Mouse (Mus musculus): ENCODE results near the gene Sertad3.
"Not testable (repeated sequence)": the region's sequence is repeated elsewhere in the genome, so short reads cannot be mapped to it uniquely, and the experiment has no call there.

Sertad3 gene

DNA sequence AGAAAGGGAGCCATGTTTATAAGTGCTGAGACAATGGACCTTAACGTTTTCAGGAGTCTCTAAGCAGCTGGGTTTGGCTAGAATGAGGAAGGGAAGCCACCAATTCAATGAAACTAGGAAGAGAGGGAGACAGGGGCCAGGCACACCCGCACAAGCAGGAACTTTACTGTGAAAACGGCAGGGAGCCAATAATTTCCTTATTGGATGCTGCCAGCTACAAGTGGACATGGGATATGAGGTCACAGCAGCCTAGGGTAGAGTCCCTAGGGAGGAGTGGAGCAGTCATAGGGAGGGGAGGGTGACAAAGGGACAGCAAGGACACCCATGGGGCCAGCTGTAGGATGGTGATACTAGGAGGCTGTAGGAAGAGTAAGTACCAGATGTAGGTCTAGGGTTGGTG is 19.5 kb downstream of the Sertad3 start:
- DNase-seq (ENCODE audit: low spot score in 2 of 2) = no peak

DNA sequence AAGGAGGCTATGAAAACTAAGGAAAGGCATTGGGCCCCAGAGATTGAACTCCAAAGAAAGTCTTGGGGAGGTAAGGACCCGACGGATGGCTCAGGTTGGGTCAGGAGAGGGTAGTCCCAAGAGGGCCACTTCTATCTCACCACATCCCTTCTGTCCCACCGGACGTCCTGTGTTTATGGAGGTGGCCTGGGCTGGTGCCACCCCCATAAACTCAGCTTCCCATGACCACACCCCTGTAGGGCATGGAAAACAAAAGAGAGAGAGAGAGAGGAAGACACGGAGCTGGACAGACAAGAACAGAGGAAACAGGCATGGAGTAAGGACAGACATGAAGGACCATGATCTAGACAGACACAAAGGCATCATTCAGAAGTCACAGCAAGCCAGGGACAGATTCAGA is 19.9 kb downstream of the Sertad3 start:
- no peak for DNase-seq (ENCODE audit: low spot score in 2 of 2)

DNA sequence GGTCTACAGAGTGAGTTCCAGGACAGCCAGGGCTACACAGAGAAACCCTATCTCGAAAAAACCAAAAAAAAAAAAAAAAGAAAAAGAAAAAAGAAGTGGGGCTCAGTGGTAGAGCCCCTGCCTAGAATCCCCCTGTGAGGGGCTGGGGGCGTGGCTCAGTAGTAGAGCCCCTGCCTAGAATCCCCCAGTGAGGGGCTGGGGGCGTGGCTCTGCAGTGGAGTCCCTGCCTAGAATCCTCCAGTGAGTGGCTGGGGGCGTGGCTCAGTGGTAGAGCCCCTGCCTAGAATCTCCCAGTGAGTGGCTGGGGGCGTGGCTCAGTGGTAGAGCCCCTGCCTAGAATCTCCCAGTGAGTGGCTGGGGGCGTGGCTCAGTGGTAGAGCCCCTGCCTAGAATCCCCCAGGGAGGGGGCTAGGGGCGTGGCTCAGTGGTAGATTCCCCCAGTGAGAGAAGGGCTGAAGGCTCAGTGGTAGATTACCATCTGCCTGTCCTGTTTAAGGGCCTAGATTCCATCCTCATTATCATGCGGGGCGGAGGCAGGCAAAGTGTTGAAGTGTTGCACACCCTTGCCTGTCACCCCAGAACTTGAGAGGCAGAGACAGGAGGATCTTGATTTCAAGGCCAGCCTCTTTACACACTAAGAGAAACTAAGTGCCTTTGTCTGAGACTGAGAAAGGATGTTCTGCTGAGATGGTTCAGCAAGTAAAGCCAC is 21.2 kb downstream of the Sertad3 start:
- not testable (repeated sequence) for DNase-seq (ENCODE audit: low spot score in 2 of 2)

DNA sequence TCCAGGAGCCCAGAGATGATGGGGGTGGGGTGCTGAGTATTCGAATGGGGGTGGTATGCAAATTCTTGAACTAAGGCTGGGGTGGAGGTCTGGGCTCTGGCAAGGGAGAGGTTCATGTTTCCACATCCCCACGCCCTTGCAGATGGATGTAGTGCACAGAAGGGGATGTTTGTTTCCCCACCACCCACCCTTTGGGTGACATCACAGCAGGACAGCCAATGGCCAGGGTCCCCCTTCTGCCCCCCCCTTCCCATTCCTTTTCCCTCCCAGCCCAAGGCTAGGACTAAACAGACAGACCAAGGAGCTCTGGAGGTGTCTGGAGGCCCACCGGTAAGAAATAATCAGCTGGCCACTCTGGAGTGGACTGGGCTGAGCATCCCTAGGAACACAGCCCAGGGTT is 25.5 kb downstream of the Sertad3 start, which contains the start of gene Prx:
Prx (plus strand) TSS at position 289 of the 400 bp plus-strand sequence.
- DNase-seq (ENCODE audit: low spot score in 2 of 2) = no peak

DNA sequence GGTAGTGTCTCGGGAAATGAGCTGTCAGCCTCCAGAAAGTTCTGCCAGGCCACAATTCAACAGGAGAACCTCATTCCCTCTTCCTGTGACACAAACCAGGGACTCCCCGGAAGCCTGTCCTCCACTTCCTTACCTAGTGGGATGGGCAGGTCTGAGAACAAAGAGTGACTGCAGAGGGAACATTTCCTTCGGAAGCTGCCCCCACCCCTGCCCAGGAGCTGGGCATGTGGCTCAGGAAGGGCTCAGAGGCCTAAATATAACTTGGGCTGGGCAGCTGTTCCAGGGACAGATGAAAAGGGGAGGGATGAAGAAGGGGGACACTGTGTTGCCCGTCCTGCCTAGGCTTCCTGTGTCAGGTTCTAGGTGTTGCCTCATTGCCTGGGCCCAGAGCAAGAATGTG is 28.1 kb downstream of the Sertad3 start:
- no peak for DNase-seq (ENCODE audit: low spot score in 2 of 2)

DNA sequence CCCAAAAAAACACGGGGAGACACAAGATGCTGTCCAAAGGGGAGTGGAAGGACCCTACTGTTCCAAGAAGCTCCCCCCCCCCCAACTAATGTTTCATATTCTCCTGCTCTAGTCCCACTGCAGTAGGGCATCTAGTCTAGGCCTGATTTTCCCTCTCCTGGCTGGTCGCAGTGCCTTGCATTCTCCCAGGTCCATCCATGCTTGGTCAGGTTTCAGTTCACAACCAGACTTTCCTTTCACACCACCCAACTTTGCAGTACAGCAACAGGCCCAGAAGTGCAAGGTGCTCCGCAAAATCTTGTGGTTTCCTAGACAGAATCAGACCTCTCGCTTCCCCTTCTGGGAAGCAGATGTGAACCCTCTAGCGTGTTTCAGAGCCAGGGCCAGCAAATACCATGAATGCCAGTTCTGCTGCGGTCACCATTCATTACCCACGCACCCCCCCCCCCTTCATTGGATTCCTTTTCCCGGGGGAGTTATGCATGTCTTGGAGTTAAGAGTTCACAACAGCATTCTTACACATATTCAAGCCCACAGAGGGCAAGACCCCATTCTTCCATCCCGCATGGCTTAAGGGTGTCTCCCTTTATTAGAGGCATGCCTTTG is 33.3 kb downstream of the Sertad3 start:
- peak; percentile 38 to 39 for DNase-seq (ENCODE audit: low spot score in 2 of 2)

DNA sequence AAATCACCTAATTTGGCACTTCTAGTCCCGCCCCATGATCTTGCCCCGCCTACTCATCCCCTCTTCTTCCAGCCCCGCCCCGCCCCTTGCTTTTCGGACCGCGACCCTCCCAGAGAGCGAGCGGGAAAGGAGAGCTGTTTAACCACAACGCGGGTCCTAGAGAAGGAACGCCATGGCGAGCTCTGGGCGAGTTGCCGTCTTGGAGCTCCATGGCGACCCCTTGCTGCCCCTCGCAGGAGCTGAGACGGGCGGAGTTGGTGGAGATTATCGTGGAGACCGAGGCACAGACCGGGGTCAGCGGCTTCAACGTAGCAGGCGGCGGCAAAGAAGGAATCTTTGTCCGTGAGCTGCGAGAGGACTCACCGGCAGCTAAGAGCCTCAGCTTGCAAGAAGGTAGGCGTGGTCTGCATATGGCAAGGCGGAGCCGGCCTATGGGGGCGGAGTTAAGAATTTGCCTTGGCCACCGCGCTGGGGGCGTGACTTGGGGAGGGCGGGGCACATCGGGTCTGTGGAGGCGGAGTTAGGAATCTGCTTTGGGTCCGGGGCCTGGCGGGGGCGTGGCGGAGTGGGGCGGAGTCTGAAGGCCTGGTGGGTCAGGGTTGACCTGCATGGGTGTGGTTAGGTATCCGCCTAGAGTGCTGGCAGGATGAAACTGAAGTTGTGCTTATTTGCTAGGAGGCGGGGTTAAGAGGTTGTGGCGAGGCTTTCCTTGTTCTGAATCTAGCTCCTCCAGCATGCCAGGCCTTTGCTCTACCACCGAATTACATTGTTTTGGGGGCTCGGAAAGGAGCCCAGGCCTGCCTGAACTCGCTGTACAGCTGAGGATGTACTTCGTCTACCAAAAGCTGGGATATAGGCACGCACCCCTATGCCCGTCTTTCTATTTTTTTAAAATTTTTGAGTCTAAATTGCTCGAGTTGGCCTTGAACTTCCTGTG is 34.4 kb downstream of the Sertad3 start:
- DNase-seq (ENCODE audit: low spot score in 2 of 2) = peak; percentile 99

DNA sequence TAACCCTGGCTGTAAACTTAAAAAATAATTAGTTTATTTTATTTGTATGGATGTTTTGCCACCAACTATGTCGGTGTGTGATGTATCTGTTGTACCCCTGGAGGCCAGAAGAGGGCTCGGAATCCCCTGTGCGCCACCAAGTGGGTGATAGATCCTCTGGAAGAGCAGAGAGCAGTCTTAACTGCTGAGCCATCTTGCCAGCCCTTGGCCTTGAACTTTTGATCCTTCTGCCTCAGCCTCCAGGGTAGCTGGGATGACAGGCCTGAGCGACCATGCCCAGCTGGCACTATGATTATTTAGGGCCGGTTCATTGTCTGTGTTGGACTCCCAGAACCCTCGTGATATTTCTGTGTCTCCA is 35.1 kb downstream of the Sertad3 start:
- peak; percentile 68 to 80 for DNase-seq (ENCODE audit: low spot score in 2 of 2)

DNA sequence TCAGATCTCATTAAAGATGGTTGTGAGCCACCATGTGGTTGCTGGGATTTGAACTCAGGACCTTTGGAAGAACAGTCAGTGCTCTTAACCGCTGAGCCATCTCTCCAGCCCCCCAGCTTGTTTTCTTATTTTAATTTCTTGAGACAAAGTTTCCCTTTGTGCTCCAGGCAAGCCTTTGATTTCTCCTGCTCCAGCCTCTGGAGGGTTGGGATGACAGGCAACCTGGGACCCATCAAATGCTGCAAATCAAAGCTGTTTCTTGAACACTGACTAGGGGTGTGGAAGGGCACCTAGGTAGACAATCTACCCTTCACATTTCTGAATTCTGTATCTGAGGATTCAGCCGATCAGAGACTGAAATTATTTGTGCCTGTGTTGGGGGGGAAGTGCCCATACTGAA is 37.2 kb downstream of the Sertad3 start:
- DNase-seq (ENCODE audit: low spot score in 2 of 2) = no peak

DNA sequence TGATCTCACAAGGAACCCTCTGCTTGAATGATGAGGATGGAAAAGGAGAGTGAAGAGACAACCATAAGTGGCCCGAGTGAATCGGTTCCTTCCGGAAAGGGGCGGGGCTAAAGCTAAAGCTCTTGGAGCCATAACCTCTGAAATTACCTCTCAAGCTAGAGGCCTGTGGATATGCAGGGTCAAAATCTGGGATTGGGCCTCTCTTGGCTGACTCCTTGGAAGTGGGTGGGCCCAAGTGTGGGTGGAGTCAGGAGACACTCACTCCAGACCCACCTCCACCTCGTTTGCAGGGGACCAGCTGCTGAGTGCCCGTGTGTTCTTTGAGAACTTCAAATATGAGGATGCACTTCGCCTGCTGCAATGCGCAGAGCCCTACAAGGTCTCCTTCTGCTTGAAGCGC is 41.4 kb downstream of the Sertad3 start:
- DNase-seq (ENCODE audit: low spot score in 2 of 2) = no peak

DNA sequence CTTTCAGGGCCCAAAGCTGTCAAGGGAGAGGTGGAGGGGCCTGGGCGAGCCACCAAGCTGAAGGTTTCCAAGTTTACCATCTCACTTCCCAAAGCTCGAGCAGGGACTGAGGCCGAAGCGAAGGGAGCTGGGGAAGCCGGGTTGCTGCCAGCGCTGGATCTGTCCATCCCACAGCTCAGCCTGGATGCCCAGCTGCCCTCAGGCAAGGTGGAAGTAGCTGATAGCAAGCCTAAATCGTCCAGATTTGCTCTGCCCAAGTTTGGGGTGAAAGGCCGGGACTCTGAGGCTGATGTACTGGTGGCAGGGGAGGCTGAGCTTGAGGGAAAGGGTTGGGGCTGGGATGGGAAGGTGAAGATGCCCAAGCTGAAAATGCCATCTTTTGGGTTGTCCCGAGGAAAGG is 44.7 kb downstream of the Sertad3 start:
- DNase-seq (ENCODE audit: low spot score in 2 of 2) = no peak

DNA sequence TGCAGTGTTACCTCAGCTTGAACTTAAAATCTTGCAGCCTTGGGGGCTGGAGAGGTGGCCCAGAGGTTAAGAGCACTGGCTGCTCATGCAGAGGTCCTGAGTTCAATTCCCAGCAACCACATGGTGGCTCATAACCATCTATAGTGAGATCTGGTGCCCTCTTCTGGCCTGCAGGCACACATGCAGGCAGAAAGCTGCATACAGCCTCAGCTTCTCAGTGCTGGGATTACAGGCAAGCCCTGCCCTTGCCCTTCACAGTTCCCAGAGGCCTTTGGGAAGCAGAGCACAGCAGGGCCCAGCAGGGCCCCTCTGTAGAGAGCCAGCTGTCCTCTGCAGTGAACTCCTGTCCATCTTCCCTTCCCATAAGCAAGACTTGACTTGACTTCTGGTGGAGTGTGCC is 46.5 kb downstream of the Sertad3 start:
- no peak for DNase-seq (ENCODE audit: low spot score in 2 of 2)

DNA sequence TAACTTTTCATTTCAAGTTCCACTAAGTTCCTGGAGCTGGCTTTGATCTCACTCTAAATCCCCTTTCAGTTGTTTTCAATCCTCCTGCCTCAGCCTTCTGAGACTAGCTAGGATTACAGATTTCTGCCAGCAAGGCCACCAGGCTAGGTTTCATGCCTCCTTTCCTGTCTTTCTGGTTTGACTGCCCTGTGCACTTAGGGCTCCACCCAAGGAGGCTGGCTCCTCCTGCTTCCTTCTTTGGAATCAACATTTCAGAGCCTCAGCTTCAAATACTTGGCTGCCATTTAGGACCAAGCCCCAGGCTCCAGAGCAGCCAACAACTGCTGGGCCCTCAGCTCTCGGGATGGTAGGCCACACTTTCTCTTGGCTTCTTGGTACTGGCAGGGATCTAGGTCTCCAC is 47.0 kb downstream of the Sertad3 start:
- no peak for DNase-seq (ENCODE audit: low spot score in 2 of 2)

DNA sequence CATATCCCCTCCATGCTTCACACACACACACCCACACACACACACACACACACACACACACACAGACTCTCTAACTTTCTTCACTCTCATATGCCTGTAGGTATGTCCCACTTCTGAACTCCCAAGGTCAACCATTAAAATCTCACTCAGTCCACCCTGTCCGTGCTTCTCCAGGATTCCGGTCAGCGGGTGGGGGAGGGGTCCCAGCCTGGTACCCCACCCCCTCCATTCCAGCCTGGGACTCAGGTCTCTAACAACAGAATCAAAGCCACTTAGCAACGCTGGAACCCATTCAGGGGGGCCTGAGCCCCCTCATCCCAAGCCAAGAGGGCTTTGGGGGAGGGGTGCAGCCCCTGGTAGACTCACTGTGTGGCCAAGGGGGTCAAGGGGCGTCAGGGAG is 49.4 kb downstream of the Sertad3 start, which contains the start of gene Hipk4:
Hipk4 (plus strand) TSS at position 301 of the 400 bp plus-strand sequence.
- no peak for DNase-seq (ENCODE audit: low spot score in 2 of 2)

DNA sequence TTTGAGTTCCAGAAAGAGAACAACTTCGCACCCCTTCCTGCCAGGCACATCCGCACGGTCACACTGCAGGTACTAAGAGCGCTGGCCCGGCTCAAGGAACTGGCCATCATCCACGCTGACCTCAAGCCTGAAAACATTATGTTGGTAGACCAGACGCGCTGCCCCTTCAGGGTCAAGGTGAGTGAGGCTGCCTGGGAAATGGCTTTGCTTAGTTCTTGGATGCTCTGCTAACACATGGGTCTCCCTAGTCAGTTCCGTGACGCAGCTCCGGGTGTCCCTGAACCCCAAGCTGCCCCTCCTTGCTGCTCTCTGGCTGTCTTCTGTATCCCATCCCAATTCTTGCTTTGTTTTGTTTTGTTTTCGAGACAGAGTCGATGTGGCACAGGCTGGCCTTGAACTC is 50.2 kb downstream of the Sertad3 start:
- no peak for DNase-seq (ENCODE audit: low spot score in 2 of 2)

DNA sequence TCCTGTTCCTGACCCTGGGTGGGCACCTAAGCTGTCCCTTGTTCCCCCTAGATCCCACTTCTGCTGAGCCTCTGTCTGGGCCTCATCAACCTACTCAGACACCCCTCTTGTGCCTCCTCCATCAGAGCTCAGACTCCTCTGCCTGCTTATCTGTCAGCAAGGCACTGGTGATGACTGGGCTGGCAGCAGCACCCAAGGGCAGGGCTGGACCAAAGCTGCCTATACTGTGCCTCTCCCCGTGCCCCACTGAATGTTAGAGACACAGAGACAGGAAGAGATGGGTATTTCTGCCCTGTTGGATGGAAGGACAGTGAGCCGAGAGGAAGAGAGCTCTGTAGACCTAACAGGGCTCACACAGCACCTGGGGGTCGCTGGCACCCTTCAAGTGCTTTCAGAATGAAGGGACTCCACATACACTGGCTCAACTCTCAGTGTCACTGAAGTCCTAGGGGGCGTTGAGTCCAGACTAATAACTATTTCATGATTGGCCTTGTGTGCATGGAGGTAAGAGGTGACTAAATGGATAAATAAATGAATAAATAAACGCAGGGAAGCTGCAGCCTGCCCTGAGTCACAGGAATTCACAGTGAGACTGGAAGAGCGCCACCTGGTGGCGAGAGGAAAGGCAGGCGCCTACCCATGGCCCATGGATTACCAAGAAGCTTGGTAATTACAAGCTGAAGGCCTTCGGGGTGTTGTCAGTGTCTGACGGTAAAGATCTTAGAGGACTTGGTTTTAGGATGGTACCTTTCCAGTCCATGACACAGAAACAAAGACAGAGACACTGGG is 52.7 kb downstream of the Sertad3 start:
- DNase-seq (ENCODE audit: low spot score in 2 of 2) = peak; percentile 56 to 73
